Mouse (Mus musculus) splenic B cell, adult 2 months (primary cell): ENCODE data around the gene Fndc7.

Experiments used
- DNase-seq: peaks from one replicate; pipeline ENCODE4 v3.0.0-alpha.2; 2011; ENCODE audit warnings: low read depth, low spot score
- H3K27me3 ChIP-seq: 2 replicates; pipeline ENCODE4 v1.6.1; 2012; ENCODE audit warnings: mild to moderate bottlenecking, low read length, moderate library complexity, mixed read lengths; ENCODE audit not compliant: control insufficient read depth, poor library complexity, insufficient read depth, severe bottlenecking
- H3K36me3 ChIP-seq: 2 replicates; pipeline ENCODE4 v1.6.1; 2012; ENCODE audit warnings: mild to moderate bottlenecking, low read length, moderate library complexity, mixed read lengths; ENCODE audit not compliant: control insufficient read depth, poor library complexity, insufficient read depth, severe bottlenecking

The Fndc7 gene

GRCm38 (mm10) chr3:108855864-108856263, 33.9 kb downstream of the Fndc7 start:
- H3K27me3 ChIP-seq: no peaks in the 10 kb centered on the region
- H3K36me3 ChIP-seq: no peaks in the 10 kb centered on the region
- DNase-seq: peak; percentile 33

- H3K27me3 ChIP-seq: no peaks in the 10 kb centered on the region
- DNase-seq: no peak
- H3K36me3 ChIP-seq: no peaks in the 10 kb centered on the region
Measured at GRCm38 (mm10) chr3:108855371-108855770, 34.4 kb downstream of the Fndc7 start.

GRCm38 (mm10) chr3:108853266-108853665, 36.5 kb downstream of the Fndc7 start:
- H3K27me3 ChIP-seq: no peaks in the 10 kb centered on the region
- H3K36me3 ChIP-seq: no peaks in the 10 kb centered on the region
- no peak for DNase-seq

- DNase-seq: no peak
- H3K36me3 ChIP-seq: no peaks in the 10 kb centered on the region
- H3K27me3 ChIP-seq: no peaks in the 10 kb centered on the region; the same call in 1 of the 2 replicates
Measured at GRCm38 (mm10) chr3:108851996-108852697, 37.7 kb downstream of the Fndc7 start.

- H3K36me3 ChIP-seq: no peaks in the 10 kb centered on the region
- H3K27me3 ChIP-seq: no peaks in the 10 kb centered on the region; the same call in 1 of the 2 replicates
- no peak for DNase-seq
Measured at GRCm38 (mm10) chr3:108851554-108851953, 38.3 kb downstream of the Fndc7 start.

- Histone ChIP-seq H3K36me3 (no peaks in the 10 kb centered on the region), H3K27me3 (no peaks in the 10 kb centered on the region; the same call in 1 of the 2 replicates)
- DNase-seq: no peak
Measured at GRCm38 (mm10) chr3:108851075-108851474, 38.7 kb downstream of the Fndc7 start.

- H3K27me3 ChIP-seq: no peaks in the 10 kb centered on the region; the same call in 1 of the 2 replicates
- DNase-seq: peak; percentile 53
- H3K36me3 ChIP-seq: no peaks in the 10 kb centered on the region
Measured at GRCm38 (mm10) chr3:108850506-108850905, 39.3 kb downstream of the Fndc7 start.

GRCm38 (mm10) chr3:108846616-108847015, 43.2 kb downstream of the Fndc7 start:
- Histone ChIP-seq H3K27me3 (no peaks in the 10 kb centered on the region; the same call in 1 of the 2 replicates), H3K36me3 (no peaks in the 10 kb centered on the region)
- DNase-seq: no peak

- no peak for DNase-seq
- Histone ChIP-seq H3K36me3 (no peaks in the 10 kb centered on the region), H3K27me3 (no peaks in the 10 kb centered on the region; the same call in 1 of the 2 replicates)
Measured at GRCm38 (mm10) chr3:108844521-108844920, 45.3 kb downstream of the Fndc7 start.

- no peaks in the 10 kb centered on the region; the same call in 1 of the 2 replicates for H3K27me3 ChIP-seq
- no peak for DNase-seq
Measured at GRCm38 (mm10) chr3:108844026-108844425, 45.8 kb downstream of the Fndc7 start.

GRCm38 (mm10) chr3:108840716-108841054, 49.1 kb downstream of the Fndc7 start:
- Histone ChIP-seq H3K27me3 (no peaks in the 10 kb centered on the region), H3K36me3 (no peaks in the 10 kb centered on the region)
- no peak for DNase-seq

More at GRCm38 (mm10) chr3:108844026-108844425, 45.8 kb downstream of the Fndc7 start:
- no peaks in the 10 kb centered on the region for H3K36me3 ChIP-seq

GRCm38 (mm10) chr3:108840000-108840715, 49.6 kb downstream of the Fndc7 start, which contains the start of gene Stxbp3:
Stxbp3 (minus strand) TSS chr3:108840526.
- H3K27me3 ChIP-seq: no peaks in the 10 kb centered on the region
- DNase-seq: peak; percentile 98

GRCm38 (mm10) chr3:108839647-108839999, 50.2 kb downstream of the Fndc7 start:
- peak; percentile 22 for DNase-seq
- Histone ChIP-seq H3K27me3 (no peaks in the 10 kb centered on the region), H3K36me3 (no peaks in the 10 kb centered on the region)

More at GRCm38 (mm10) chr3:108840000-108840715, 49.6 kb downstream of the Fndc7 start, which contains the start of gene Stxbp3:
- H3K36me3 ChIP-seq: no peaks in the 10 kb centered on the region

GRCm38 (mm10) chr3:108838980-108839379, 50.8 kb downstream of the Fndc7 start:
- Histone ChIP-seq H3K27me3 (no peaks in the 10 kb centered on the region), H3K36me3 (no peaks in the 10 kb centered on the region)
- DNase-seq: no peak

- no peaks in the 10 kb centered on the region for H3K36me3 ChIP-seq
- DNase-seq: no peak
- H3K27me3 ChIP-seq: no peaks in the 10 kb centered on the region
Measured at GRCm38 (mm10) chr3:108836931-108837330, 52.9 kb downstream of the Fndc7 start.
